Mouse (Mus musculus) splenic B cell, adult 2 months (primary cell): ENCODE data around the gene Slc39a5.
A peak's percentile ranks its signal among the peaks of the same experiment; 100 is the strongest.

ENCODE experiments used
- DNase-seq: peaks from one replicate; pipeline ENCODE4 v3.0.0-alpha.2; 2011; ENCODE audit warnings: low read depth, low spot score
- H3K27me3 ChIP-seq: 2 replicates; pipeline ENCODE4 v1.6.1; 2012; ENCODE audit warnings: mild to moderate bottlenecking, low read length, moderate library complexity, mixed read lengths; ENCODE audit not compliant: control insufficient read depth, poor library complexity, insufficient read depth, severe bottlenecking
- H3K36me3 ChIP-seq: 2 replicates; pipeline ENCODE4 v1.6.1; 2012; ENCODE audit warnings: mild to moderate bottlenecking, low read length, moderate library complexity, mixed read lengths; ENCODE audit not compliant: control insufficient read depth, poor library complexity, insufficient read depth, severe bottlenecking

Gene Slc39a5

GRCm38 (mm10) chr10:128424604-128425003 lies 23.6 kb upstream of the Slc39a5 start:
- peaks cover 11% of the 10 kb centered on the region for H3K36me3 ChIP-seq
- H3K27me3 ChIP-seq: no peaks in the 10 kb centered on the region
- DNase-seq: peak; percentile 64

DNA sequence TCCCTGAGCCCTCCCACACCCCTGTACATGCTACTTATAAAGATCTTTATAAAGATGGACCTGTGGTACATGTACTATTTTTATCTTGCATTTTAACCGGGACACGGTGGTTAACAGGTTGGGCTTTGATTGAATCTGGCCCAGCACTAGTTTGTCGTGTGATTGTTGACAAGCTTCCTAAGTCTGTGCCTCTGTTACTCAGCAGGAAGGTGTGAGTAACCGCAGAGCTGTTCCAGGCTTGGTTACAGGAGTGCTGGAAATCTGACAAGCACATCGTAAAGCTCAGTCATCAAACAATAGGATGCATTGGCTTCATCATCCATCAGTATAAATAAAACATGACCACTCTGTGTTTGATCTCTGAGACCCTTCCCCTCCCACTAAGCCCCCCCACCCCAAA lies 21.4 kb upstream of the Slc39a5 start:
- peaks cover 13% of the 10 kb centered on the region for H3K36me3 ChIP-seq
- DNase-seq: no peak

GRCm38 (mm10) chr10:128414848-128415247 lies 13.8 kb upstream of the Slc39a5 start:
- DNase-seq: no peak
- peaks cover 17% of the 10 kb centered on the region for H3K36me3 ChIP-seq
- no peaks in the 10 kb centered on the region for H3K27me3 ChIP-seq

More for the DNA sequence above, 21.4 kb upstream of the Slc39a5 start:
- H3K27me3 ChIP-seq: no peaks in the 10 kb centered on the region

GRCm38 (mm10) chr10:128413076-128413475 lies 12.0 kb upstream of the Slc39a5 start:
- DNase-seq: no peak
- peaks cover 13% of the 10 kb centered on the region for H3K36me3 ChIP-seq
- no peaks in the 10 kb centered on the region for H3K27me3 ChIP-seq

DNA sequence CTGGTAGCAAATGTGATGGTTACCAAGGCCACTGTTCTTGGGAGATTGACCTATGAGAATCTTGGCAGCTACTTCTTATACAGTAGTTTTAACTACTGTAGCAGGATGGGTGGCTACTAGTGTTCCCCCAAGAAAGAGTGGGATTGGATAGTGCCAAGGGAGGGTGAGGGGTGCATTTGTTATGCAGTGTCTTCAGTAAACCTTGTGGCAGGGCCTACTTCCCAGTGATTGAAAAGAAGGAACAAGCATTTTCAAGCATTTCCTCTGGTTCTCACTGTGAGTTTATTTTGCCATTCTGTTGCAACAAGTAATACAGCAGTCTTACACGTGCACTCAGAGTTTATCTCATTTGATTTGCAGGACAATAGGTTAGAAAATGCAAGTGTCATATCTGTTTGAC lies 11.5 kb upstream of the Slc39a5 start:
- Histone ChIP-seq H3K27me3 (no peaks in the 10 kb centered on the region), H3K36me3 (peaks cover 11% of the 10 kb centered on the region)
- DNase-seq: no peak

- no peaks in the 10 kb centered on the region for H3K27me3 ChIP-seq
- DNase-seq: no peak
- H3K36me3 ChIP-seq: peaks cover 11% of the 10 kb centered on the region
These were observed 11.0 kb upstream of the Slc39a5 start for GRCm38 (mm10) chr10:128412055-128412381.

GRCm38 (mm10) chr10:128411211-128412054 lies 10.4 kb upstream of the Slc39a5 start, which contains the start of the genes Nabp2 and Rnf41:
TSS of gene Nabp2 (minus strand) at chr10:128411492.
TSS of gene Rnf41 (plus strand) at chr10:128411657.
- peaks cover 8% of the 10 kb centered on the region for H3K36me3 ChIP-seq
- DNase-seq: peak; percentile 96
- H3K27me3 ChIP-seq: no peaks in the 10 kb centered on the region

DNA sequence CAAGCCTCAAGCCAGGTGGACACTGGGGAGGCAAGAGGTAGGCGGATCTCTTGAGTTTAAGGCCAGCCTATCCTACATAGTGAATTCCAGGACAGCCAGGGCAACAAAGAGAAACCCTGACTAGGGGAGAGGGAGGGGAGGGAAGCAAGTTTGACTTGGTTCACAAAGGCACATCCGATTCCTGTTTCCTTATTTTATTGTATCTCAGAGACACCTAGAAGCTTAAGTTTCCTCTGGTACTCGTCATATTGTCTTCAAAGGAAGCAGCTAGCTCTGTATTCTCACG lies 9.5 kb upstream of the Slc39a5 start:
- peaks cover 8% of the 10 kb centered on the region for H3K36me3 ChIP-seq
- DNase-seq: peak; percentile 20
- H3K27me3 ChIP-seq: no peaks in the 10 kb centered on the region

GRCm38 (mm10) chr10:128409692-128410559 lies 8.9 kb upstream of the Slc39a5 start:
- H3K27me3 ChIP-seq: no peaks in the 10 kb centered on the region

DNA sequence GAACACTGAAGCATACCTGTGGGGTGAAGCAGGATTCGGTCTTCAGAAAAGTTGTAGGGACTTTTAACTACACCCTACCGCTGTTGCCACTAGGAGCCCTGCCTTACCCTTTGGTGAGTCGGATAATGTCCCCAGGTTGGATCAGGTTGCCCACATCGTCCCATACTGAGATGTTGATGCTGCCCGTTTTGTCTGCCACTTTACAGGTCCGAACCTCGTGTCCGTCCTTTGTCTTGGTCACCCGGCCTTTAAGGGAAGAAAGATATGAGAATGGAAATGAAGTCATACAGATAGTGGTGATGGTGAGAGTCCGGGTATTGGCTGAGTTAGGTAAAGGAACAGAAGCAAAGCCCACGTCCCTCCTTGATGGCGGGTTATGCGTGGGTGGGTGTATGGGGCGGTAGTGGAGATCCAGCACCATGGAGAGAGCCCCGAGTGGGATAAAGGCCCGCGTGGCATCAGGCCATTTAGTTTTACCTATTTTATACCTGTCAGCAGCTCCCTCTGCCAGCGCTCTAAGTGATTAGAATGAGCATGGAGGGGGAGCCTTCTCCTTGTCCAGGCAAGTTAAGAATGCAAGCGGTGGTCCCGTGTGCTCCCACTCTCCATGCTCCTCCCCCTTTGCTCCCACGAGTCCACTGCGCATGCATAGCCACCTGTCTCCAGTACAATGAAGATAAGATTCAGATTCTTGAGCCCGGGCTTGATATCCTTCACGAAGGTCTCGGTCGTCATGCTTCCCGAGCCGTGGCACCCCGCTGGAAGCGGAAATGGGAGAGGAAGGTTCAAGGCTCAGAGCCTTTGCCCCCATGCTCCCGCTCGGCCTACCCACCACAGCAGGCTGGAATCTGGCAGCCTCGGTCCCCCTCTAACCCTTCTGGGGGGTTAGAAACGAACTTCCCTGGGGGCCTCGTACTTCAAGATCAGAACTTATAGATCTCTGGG lies 7.8 kb upstream of the Slc39a5 start:
- Histone ChIP-seq H3K36me3 (peaks cover 6% of the 10 kb centered on the region), H3K27me3 (no peaks in the 10 kb centered on the region)
- DNase-seq: peak; percentile 23

More at GRCm38 (mm10) chr10:128409692-128410559, 8.9 kb upstream of the Slc39a5 start:
- H3K36me3 ChIP-seq: peaks cover 6% of the 10 kb centered on the region; the same call in 1 of the 2 replicates
- peak; percentile 98 for DNase-seq

DNA sequence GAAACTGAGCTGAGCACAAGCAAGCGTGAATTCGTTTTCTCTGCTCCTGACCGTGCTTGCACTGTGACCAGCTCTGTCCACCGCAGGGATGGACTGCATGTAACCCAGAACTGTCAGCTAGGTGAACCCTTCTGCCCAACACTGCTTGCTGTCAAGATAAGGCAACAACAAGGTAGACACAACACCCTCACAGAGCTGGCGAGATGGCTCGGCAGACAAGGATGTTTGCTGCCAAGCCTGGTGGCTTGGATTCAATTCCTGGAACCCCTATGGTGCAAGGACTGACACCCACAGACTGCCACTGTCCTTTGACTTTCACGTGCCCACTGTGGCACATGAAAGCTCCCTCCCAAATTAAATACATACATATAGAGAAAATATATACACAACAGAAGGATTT lies 2.9 kb upstream of the Slc39a5 start:
- H3K27me3 ChIP-seq: no peaks in the 10 kb centered on the region
- H3K36me3 ChIP-seq: peaks cover 6% of the 10 kb centered on the region
- no peak for DNase-seq

DNA sequence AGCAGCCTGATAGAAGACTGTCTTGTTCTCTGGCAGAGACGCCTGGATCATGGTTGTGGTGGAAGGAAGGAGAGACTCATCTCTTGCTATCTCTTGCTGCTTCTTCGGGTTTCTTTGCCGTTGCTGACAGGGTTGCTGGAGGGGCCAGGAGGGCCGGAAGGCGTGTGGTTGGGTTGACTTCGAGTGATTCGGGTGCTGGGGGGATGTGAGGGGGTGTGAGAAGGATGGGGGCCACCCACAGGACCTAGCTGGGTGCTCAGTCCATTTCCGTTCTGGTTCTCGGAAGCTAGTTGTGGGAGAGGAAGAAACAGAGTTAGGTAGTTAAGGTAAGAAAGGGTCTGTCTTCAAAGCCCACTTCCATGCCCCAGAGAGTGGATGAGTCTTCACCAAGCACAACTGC lies 609 bp upstream of the Slc39a5 start:
- H3K36me3 ChIP-seq: peaks cover 6% of the 10 kb centered on the region
- DNase-seq: no peak
- no peaks in the 10 kb centered on the region for H3K27me3 ChIP-seq

DNA sequence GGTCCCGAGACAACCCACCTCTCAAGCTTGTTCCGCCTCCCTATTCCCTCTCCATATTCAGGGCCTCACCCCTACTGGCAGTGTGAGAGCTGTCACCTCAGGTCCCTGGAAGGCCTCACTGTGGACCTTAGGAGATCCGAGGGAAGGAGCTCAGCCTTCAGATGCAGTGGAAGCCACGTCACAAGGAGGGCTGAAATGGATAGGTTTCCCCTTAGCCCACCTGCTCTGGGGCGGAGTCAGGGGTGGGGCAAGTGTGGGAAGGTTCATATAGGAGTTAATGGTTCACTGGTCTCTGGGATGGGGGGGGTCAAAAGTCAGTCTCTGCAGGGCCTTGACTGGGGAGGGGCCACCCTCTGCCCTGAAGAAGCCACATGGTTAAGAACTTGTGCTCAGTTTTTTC lies 691 bp downstream of the Slc39a5 start:
- no peaks in the 10 kb centered on the region for H3K27me3 ChIP-seq
- DNase-seq: no peak

DNA sequence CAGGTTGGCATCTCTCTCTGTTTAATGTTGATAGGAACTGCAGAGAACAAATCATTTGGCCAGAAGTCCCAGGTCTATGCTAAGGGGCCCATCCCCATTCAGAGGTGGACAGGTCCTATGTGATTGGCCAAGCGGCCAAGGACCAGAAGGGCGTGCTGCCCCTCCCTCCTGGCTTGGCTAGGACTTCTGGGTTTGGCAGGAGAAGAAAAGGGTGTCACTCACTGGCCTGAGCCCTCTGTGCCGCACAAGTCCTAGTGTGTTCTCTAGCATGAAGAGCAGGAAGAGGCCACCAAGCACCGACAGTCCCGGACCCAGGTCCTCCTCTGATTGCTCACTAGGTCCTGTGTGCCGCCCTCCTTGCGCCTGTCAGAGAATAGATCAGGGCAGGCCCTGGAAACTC lies 3.6 kb downstream of the Slc39a5 start:
- H3K36me3 ChIP-seq: peaks cover 2% of the 10 kb centered on the region; the same call in 1 of the 2 replicates
- H3K27me3 ChIP-seq: no peaks in the 10 kb centered on the region
- DNase-seq: no peak

More for the DNA sequence above, 691 bp downstream of the Slc39a5 start:
- H3K36me3 ChIP-seq: peaks cover 2% of the 10 kb centered on the region; the same call in 1 of the 2 replicates
